Mouse (Mus musculus) forebrain, embryonic 11.5 days (tissue): ENCODE measurements around the gene Gng10. TPM values are rescaled to one million over a fixed set of nuclear protein-coding genes. Genes with fewer than 3 reads are reported as not detected.
A peak's percentile ranks its signal among the peaks of the same experiment; 100 is the strongest.

Experiments
- ATAC-seq: fragments of 200-750 bp; cut with Nextera tagmentation; replicated peaks from 2 replicates; pipeline ENCODE4 v1.8.0; 2017; ENCODE audit warnings: moderate TSS enrichment; ENCODE audit not compliant: low FRiP score
- DNase-seq: peaks from one replicate; pipeline ENCODE4 v3.0.0-alpha.2; 2017; ENCODE audit warnings: low spot score
- H3K27ac ChIP-seq: fragments of 300-500 bp; sonication (generic); 2 replicates; pipeline ENCODE4 v1.5.1; 2014; ENCODE audit warnings: low read depth, low read length
- H3K27me3 ChIP-seq: fragments of 300-500 bp; sonication (generic); 2 replicates; pipeline ENCODE4 v1.6.1; 2014; ENCODE audit warnings: mild to moderate bottlenecking, low read length, mixed read lengths; ENCODE audit not compliant: control insufficient read depth, insufficient read depth
- H3K36me3 ChIP-seq: fragments of 300-500 bp; sonication (generic); 2 replicates; pipeline ENCODE4 v1.6.1; 2014; ENCODE audit warnings: mild to moderate bottlenecking, low read length, moderate library complexity, mixed read lengths; ENCODE audit not compliant: control insufficient read depth, insufficient read depth
- H3K4me1 ChIP-seq: fragments of 300-500 bp; sonication (generic); replicated peaks from 2 replicates; pipeline ENCODE4 v1.6.1; 2014; ENCODE audit warnings: low read length, mixed read lengths; ENCODE audit not compliant: control insufficient read depth, insufficient read depth
- H3K4me2 ChIP-seq: fragments of 300-500 bp; sonication (generic); 2 replicates; pipeline ENCODE4 v1.6.1; 2014; ENCODE audit warnings: low read depth, mild to moderate bottlenecking, low read length, moderate library complexity, mixed read lengths; ENCODE audit not compliant: severe bottlenecking
- H3K4me3 ChIP-seq: fragments of 300-500 bp; sonication (generic); 2 replicates; pipeline ENCODE4 v1.5.1; 2014; ENCODE audit warnings: low read depth, low read length
- H3K9ac ChIP-seq: fragments of 300-500 bp; sonication (generic); 2 replicates; pipeline ENCODE4 v1.6.1; 2014; ENCODE audit warnings: low read length
- H3K9me3 ChIP-seq: fragments of 300-500 bp; sonication (generic); 2 replicates; pipeline ENCODE4 v1.6.1; 2016; ENCODE audit warnings: low read length, mixed read lengths; ENCODE audit not compliant: control insufficient read depth
- WGBS: fragments of 180-500 bp; shearing (Covaris S2); extraction: QIAGEN DNeasy Blood & Tissue Kit; methylation state at CpG from one replicate; pipeline ENCODE4 v1.1.7; 2014; 5-methylcytosine and 5-hydroxymethylcytosine counted together
- polyA plus RNA-seq: library from polyadenylated mRNA; unstranded; fragments of >200 nt; fragmentation: Nextera tagmentation; extraction: Ambion mirVana; gene quantifications from 2 replicates; pipeline ENCODE4 v1.2.1, GENCODE M21; 2014

The Gng10 gene
- polyA plus RNA-seq, 1 experiment from 2014 or later: 92.6 TPM

- no peak overlapping the region for H3K4me2 ChIP-seq
- no peaks in the 10 kb centered on the region for H3K9me3 ChIP-seq
- no peak overlapping the region for H3K9ac ChIP-seq
- H3K27ac ChIP-seq: no peak overlapping the region
- ATAC-seq (peak; percentile 47), DNase-seq (peak; percentile 85)
- 0 out of 2 replicates have a peak, but pooled peaks cover 3% of the 10 kb centered on the region for H3K4me1 ChIP-seq
- 51% methylated on average over 13 of the region's 13 CpGs for WGBS
- H3K36me3 ChIP-seq: no peaks in the 10 kb centered on the region
- no peaks in the 10 kb centered on the region for H3K27me3 ChIP-seq
- no peak overlapping the region for H3K4me3 ChIP-seq
Observed at GRCm38 (mm10) chr4:59036490-59037127, 1.7 kb downstream of the Gng10 start.

GRCm38 (mm10) chr4:59037525-59037924 is 2.6 kb downstream of the Gng10 start:
- 83% methylated on average over 3 of the region's 3 CpGs for WGBS
- H3K36me3 ChIP-seq: no peaks in the 10 kb centered on the region
- no peak overlapping the region for H3K4me2 ChIP-seq
- 0 out of 2 replicates have a peak, but pooled peaks cover 3% of the 10 kb centered on the region for H3K4me1 ChIP-seq
- no peak for ATAC-seq
- no peak overlapping the region for H3K4me3 ChIP-seq
- H3K9me3 ChIP-seq: no peaks in the 10 kb centered on the region
- H3K9ac ChIP-seq: no peak overlapping the region
- H3K27me3 ChIP-seq: no peaks in the 10 kb centered on the region
- no peak for DNase-seq
- no peak overlapping the region for H3K27ac ChIP-seq

GRCm38 (mm10) chr4:59040397-59041287 is 5.8 kb downstream of the Gng10 start:
- H3K9me3 ChIP-seq: no peaks in the 10 kb centered on the region
- no peak overlapping the region for H3K9ac ChIP-seq
- H3K4me1 ChIP-seq: 0 out of 2 replicates have a peak, but pooled peaks cover 1% of the 10 kb centered on the region
- ATAC-seq (no peak), DNase-seq (no peak)
- no peaks in the 10 kb centered on the region for H3K36me3 ChIP-seq
- no peaks in the 10 kb centered on the region for H3K27me3 ChIP-seq
- no peak overlapping the region for H3K4me3 ChIP-seq
- 92% methylated on average over 11 of the region's 11 CpGs for WGBS
- no peak overlapping the region for H3K27ac ChIP-seq
- H3K4me2 ChIP-seq: no peak overlapping the region

- ATAC-seq: no peak
- no peaks in the 10 kb centered on the region for H3K36me3 ChIP-seq
- H3K4me3 ChIP-seq: no peak overlapping the region
- no peak overlapping the region for H3K9ac ChIP-seq
- 95% methylated on average over 5 of the region's 5 CpGs for WGBS
- no peak overlapping the region for H3K27ac ChIP-seq
- no peaks in the 10 kb centered on the region for H3K27me3 ChIP-seq
- no peak overlapping the region for H3K4me2 ChIP-seq
- DNase-seq: no peak
- H3K9me3 ChIP-seq: no peaks in the 10 kb centered on the region
- no peaks in the 10 kb centered on the region for H3K4me1 ChIP-seq
Observed at GRCm38 (mm10) chr4:59043074-59043473, 8.2 kb downstream of the Gng10 start.

- no peaks in the 10 kb centered on the region for H3K4me1 ChIP-seq
- H3K4me3 ChIP-seq: no peak overlapping the region
- no peak for ATAC-seq
- no peak for DNase-seq
- no peak overlapping the region for H3K27ac ChIP-seq
- no peak overlapping the region for H3K4me2 ChIP-seq
- H3K9me3 ChIP-seq: no peaks in the 10 kb centered on the region
- 93% methylated on average over 6 of the region's 6 CpGs for WGBS
- no peaks in the 10 kb centered on the region for H3K36me3 ChIP-seq
- no peaks in the 10 kb centered on the region for H3K27me3 ChIP-seq
- no peak overlapping the region for H3K9ac ChIP-seq
Observed at GRCm38 (mm10) chr4:59043891-59044290, 9.0 kb downstream of the Gng10 start.

GRCm38 (mm10) chr4:59047222-59047621 is 12.3 kb downstream of the Gng10 start:
- Histone ChIP-seq H3K27ac (no peak overlapping the region), H3K4me1 (no peaks in the 10 kb centered on the region), H3K9me3 (no peaks in the 10 kb centered on the region), H3K4me2 (no peak overlapping the region), H3K9ac (no peak overlapping the region), H3K27me3 (no peaks in the 10 kb centered on the region), H3K4me3 (no peak overlapping the region), H3K36me3 (no peaks in the 10 kb centered on the region)
- no peak for ATAC-seq
- WGBS: 37% methylated on average over 3 of the region's 3 CpGs
- no peak for DNase-seq

GRCm38 (mm10) chr4:59051081-59051480 is 16.2 kb downstream of the Gng10 start:
- H3K27ac ChIP-seq: no peak overlapping the region
- DNase-seq (no peak), ATAC-seq (no peak)
- no peaks in the 10 kb centered on the region for H3K27me3 ChIP-seq
- no peaks in the 10 kb centered on the region for H3K36me3 ChIP-seq
- H3K4me2 ChIP-seq: no peak overlapping the region
- H3K4me1 ChIP-seq: no peaks in the 10 kb centered on the region
- H3K9ac ChIP-seq: no peak overlapping the region
- WGBS: 95% methylated on average over 1 of the region's 1 CpGs
- no peaks in the 10 kb centered on the region for H3K9me3 ChIP-seq
- H3K4me3 ChIP-seq: no peak overlapping the region

- Histone ChIP-seq H3K27me3 (no peaks in the 10 kb centered on the region), H3K4me1 (no peaks in the 10 kb centered on the region), H3K36me3 (no peaks in the 10 kb centered on the region), H3K9ac (no peak overlapping the region), H3K4me2 (no peak overlapping the region), H3K9me3 (no peaks in the 10 kb centered on the region), H3K27ac (no peak overlapping the region), H3K4me3 (no peak overlapping the region)
- DNase-seq: no peak
- no peak for ATAC-seq
- 86% methylated on average over 3 of the region's 3 CpGs for WGBS
Observed at GRCm38 (mm10) chr4:59057929-59058328, 23.0 kb downstream of the Gng10 start.
